Mouse (Mus musculus) adrenal gland, postnatal 10 days (tissue): Measurements from ENCODE around the gene Ldlr. TPM values are rescaled to one million over a fixed set of nuclear protein-coding genes. Genes with fewer than 3 reads are reported as not detected.
A peak's percentile ranks its signal among the peaks of the same experiment; 100 is the strongest.
"Not testable (repeated sequence)": the region's sequence is repeated elsewhere in the genome, so short reads cannot be mapped to it uniquely, and the experiment has no call there.

Experiments used
- DNase-seq: peaks from one replicate; pipeline ENCODE4 v3.0.0; 2021; ENCODE audit warnings: mixed read lengths
- total RNA-seq, 2 experiments: library from RNA; stranded (reverse); gene quantifications; 2 replicates each; pipeline ENCODE4 v1.2.3; 2021

The Ldlr gene
- total RNA-seq, 2 experiments from 2014 or later: 21.6 to 41.6 TPM

GRCm38 (mm10) chr9:21754516-21755321 lies 31.4 kb downstream of the Ldlr start:
- DNase-seq: no peak

- DNase-seq: no peak
Observed at GRCm38 (mm10) chr9:21758576-21759529, 35.6 kb downstream of the Ldlr start.

- DNase-seq: no peak
Observed at GRCm38 (mm10) chr9:21759718-21760117, 36.4 kb downstream of the Ldlr start.

- peak; percentile 96 for DNase-seq
Observed at GRCm38 (mm10) chr9:21760155-21761088, 37.1 kb downstream of the Ldlr start, which contains the start of gene Spc24. TSS of gene Spc24 (minus strand) at chr9:21760303.

GRCm38 (mm10) chr9:21762135-21762534 lies 38.9 kb downstream of the Ldlr start:
- peak; percentile 48 for DNase-seq

GRCm38 (mm10) chr9:21764084-21764999 lies 41.1 kb downstream of the Ldlr start:
- no peak for DNase-seq

GRCm38 (mm10) chr9:21767896-21768295 lies 44.6 kb downstream of the Ldlr start:
- DNase-seq: peak; percentile 46

GRCm38 (mm10) chr9:21768511-21769411 lies 45.5 kb downstream of the Ldlr start:
- peak; percentile 44 for DNase-seq

GRCm38 (mm10) chr9:21769558-21770183 lies 46.4 kb downstream of the Ldlr start:
- peak; percentile 49 for DNase-seq

- DNase-seq: not testable (repeated sequence)
Observed at GRCm38 (mm10) chr9:21773396-21773795, 50.1 kb downstream of the Ldlr start.

- DNase-seq: no peak
Observed at GRCm38 (mm10) chr9:21774353-21774752, 51.1 kb downstream of the Ldlr start.

- no peak for DNase-seq
Observed at GRCm38 (mm10) chr9:21777726-21778125, 54.4 kb downstream of the Ldlr start.

- DNase-seq: peak; percentile 36
Observed at GRCm38 (mm10) chr9:21781657-21782468, 58.6 kb downstream of the Ldlr start.

GRCm38 (mm10) chr9:21784517-21785307 lies 61.4 kb downstream of the Ldlr start:
- no peak for DNase-seq

GRCm38 (mm10) chr9:21786309-21786708 lies 63.0 kb downstream of the Ldlr start:
- not testable (repeated sequence) for DNase-seq

- peak; percentile 81 for DNase-seq
Observed at GRCm38 (mm10) chr9:21786906-21787305, 63.6 kb downstream of the Ldlr start.

- no peak for DNase-seq
Observed at GRCm38 (mm10) chr9:21787654-21788053, 64.4 kb downstream of the Ldlr start.
